Mouse (Mus musculus) bone marrow, adult 2 months (tissue): Measurements from ENCODE around the gene Dnmt3c.

ENCODE experiments used
- CTCF ChIP-seq: fragments of 200-500 bp; IDR thresholded peaks from 2 replicates; pipeline ENCODE4 v1.5.1; 2011; ENCODE audit warnings: low read length, control low read depth; ENCODE audit not compliant: control insufficient read depth, insufficient read depth
- POLR2A ChIP-seq: fragments of 200-500 bp; IDR thresholded peaks from 2 replicates; pipeline ENCODE4 v1.6.1; 2011; ENCODE audit warnings: low read depth, mild to moderate bottlenecking, control low read depth, low read length, borderline replicate concordance; ENCODE audit not compliant: control insufficient read depth

DNA sequence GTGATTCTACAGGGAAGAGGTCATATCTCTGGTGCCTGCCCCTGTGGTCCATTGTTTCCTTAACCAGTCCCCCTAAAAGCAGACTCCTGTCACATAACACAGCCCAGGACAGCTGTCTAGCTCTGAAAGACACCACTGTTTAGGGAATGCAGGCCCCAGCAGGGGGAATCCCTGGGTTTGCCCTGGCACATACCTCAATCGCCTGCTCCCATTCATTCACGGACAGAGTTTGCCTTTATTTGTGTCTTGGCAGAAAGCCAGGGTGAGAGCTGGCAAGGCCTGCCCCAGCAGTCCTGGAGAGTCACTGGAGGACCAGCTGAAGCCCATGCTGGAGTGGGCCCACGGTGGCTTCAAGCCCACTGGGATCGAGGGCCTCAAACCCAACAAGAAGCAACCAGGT lies 16.8 kb downstream of the Dnmt3c start:
- TF ChIP-seq POLR2A: no peak
- TF ChIP-seq CTCF: no peak
